Mouse (Mus musculus): ENCODE measurements around the gene Nup85. TPM values are rescaled to one million over a fixed set of nuclear protein-coding genes. Genes with fewer than 3 reads are reported as not detected.

Nup85 gene
- polyA plus RNA-seq, 1 experiment: 34.6 TPM

DNA sequence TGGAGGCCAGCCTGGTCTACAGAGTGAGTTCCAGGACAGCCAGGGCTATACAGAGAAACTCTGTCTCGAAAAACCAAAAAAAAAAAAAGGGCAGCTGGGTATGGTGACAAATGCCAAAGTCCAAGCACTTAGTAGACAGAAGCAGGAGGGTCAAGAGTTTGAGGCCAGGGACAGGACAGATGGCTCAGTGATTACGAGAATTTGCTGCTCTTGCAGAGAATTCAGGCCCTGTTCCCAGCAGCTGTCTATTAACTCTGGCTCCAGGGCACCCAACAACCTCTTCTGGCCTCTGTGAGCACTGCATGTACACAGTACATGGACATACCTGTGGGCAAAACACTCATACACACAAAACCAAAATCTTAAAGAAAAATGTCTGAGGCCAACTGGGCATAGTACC, 53.8 kb downstream of the Nup85 start:
- Histone ChIP-seq H3K27ac (ENCODE audit: insufficient read depth, low read depth, low read length) (no peak overlapping the region), H3K4me3 (ENCODE audit: insufficient read depth, low read length) (no peak overlapping the region), H3K4me1 (ENCODE audit: control insufficient read depth, insufficient read depth, low read length) (peaks cover 15% of the 10 kb centered on the region)
- TF ChIP-seq CTCF (IDR thresholded peaks at IDR 0.05; ENCODE audit: low read depth, low read length): no peak

DNA sequence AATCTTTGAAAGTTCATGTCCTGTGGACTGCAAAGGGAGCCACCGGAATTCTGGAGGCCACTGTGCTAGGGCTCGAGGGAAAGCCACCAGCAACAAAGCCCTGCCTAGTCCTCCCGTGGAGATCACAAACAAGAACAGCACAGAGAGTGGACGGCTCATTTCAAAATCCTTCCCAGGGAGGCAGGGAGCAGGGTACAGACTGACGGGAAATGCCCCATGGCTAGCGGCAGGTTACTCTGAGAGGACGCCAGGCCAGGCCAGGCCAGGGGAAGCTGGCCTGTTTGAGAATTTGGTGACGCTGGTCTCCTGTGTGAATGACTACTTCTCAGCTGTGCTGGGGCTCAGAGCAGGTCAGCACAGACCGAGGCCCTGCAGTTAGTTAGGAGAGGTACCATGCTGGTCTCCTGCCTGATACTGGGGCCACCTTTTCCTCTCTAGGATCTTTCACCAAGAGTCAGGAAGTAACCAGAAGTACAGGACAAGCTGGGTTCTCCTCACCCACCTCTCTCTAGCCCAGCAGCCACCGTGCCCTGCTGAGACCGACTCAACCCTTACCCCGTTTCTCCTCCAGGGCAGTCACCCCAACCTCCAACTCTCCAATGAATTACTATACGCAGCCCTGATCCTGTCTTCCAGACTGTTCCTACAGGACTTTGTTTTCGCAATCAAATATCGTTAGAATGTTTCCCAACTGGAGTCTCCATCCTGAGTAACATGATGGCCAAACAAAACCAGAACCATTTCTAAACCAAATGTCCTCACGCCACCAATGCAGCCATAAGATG, 54.7 kb downstream of the Nup85 start:
- H3K27ac ChIP-seq (ENCODE audit: insufficient read depth, low read depth, low read length): no peak overlapping the region
- H3K4me3 ChIP-seq (ENCODE audit: insufficient read depth, low read length): no peak overlapping the region
- TF ChIP-seq POLR2A (IDR thresholded peaks at IDR 0.05; ENCODE audit: borderline replicate concordance, low read depth, low read length) (no peak), CTCF (IDR thresholded peaks at IDR 0.05; ENCODE audit: low read depth, low read length) (no peak)
- H3K4me1 ChIP-seq (ENCODE audit: control insufficient read depth, insufficient read depth, low read length): peaks cover 8% of the 10 kb centered on the region

DNA sequence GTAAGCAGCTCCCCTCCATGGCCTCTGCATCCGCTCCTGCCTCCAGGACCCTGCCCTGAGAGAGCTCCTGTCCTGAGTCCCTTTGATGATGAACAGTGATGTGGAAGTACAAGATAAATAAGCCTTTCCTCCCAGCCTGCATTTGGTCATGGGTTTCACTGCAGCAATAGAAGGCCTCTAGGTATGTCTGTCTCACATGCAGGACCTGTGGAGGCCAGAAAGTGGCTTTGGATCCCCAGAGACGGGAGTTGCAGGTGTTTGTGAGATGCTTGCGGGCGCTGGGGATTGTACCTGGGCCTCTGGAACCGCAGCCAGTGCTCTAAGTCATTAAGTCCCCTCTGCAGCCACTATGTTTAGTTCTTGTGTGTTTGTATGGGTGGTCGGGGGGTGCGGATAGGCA, 55.7 kb downstream of the Nup85 start:
- TF ChIP-seq POLR2A (IDR thresholded peaks at IDR 0.05; ENCODE audit: borderline replicate concordance, low read depth, low read length) (no peak), CTCF (IDR thresholded peaks at IDR 0.05; ENCODE audit: low read depth, low read length) (no peak)
- no peaks in the 10 kb centered on the region; the same call in 1 of the 2 replicates for H3K4me1 ChIP-seq (ENCODE audit: control insufficient read depth, insufficient read depth, low read length)

GRCm38 (mm10) chr11:115623487-115624070, 59.3 kb downstream of the Nup85 start:
- TF ChIP-seq CTCF (IDR thresholded peaks at IDR 0.05; ENCODE audit: low read depth, low read length) (no peak), POLR2A (IDR thresholded peaks at IDR 0.05; ENCODE audit: borderline replicate concordance, low read depth, low read length) (no peak)
- Histone ChIP-seq H3K4me1 (ENCODE audit: control insufficient read depth, insufficient read depth, low read length) (peaks cover 8% of the 10 kb centered on the region), H3K27ac (ENCODE audit: insufficient read depth, low read depth, low read length) (no peak overlapping the region), H3K4me3 (ENCODE audit: insufficient read depth, low read length) (no peak overlapping the region)

More for the DNA sequence above, 55.7 kb downstream of the Nup85 start:
- Histone ChIP-seq H3K27ac (ENCODE audit: insufficient read depth, low read depth, low read length) (no peak overlapping the region), H3K4me3 (ENCODE audit: insufficient read depth, low read length) (no peak overlapping the region)

- peaks cover 20% of the 10 kb centered on the region for H3K4me1 ChIP-seq (ENCODE audit: control insufficient read depth, insufficient read depth, low read length)
These were observed 61.6 kb downstream of the Nup85 start for GRCm38 (mm10) chr11:115625877-115626276.

DNA sequence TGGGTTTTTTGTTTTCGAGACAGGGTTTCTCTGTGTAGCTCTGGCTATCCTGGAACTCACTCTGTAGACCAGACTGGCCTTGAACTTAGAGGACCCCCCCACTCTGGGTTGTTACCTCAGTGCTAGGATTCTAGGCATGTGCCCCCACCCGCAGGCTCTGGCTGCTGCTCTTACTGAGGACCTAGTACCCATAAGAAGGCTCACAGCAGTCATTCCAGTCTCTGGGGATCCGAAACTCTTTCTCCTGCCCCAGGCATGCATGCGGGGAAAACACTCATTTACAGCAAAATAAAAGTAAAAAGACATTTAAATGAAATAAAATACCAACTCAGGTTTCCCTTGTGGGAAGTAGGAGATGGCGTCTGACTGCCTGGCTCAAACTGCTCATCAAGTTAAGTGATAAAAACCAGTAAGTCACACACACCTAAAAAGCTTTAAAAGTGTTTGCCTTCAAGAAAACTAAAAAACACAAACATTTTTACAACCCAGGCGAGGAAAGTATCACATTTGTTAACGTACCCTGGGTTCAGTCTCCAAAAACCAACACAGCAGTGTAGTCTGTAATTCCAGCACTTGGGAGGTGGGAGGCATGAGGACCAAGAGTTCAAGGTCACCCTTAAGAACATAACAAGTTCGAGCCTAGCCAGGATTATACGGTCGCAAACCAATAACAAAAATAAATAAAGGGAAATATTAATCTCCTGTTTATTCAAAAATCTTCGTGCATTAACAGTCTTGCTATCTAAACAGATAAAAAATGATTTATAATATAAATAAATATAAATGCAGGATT, 62.8 kb downstream of the Nup85 start:
- Histone ChIP-seq H3K27ac (ENCODE audit: insufficient read depth, low read depth, low read length) (no peak overlapping the region), H3K4me3 (ENCODE audit: insufficient read depth, low read length) (peak overlapping the region; percentile 91), H3K4me1 (ENCODE audit: control insufficient read depth, insufficient read depth, low read length) (peaks cover 24% of the 10 kb centered on the region)
- TF ChIP-seq CTCF (IDR thresholded peaks at IDR 0.05; ENCODE audit: low read depth, low read length): no peak
- no peak for TF ChIP-seq POLR2A (IDR thresholded peaks at IDR 0.05; ENCODE audit: borderline replicate concordance, low read depth, low read length)

More at GRCm38 (mm10) chr11:115625877-115626276, 61.6 kb downstream of the Nup85 start:
- no peak overlapping the region for H3K27ac ChIP-seq (ENCODE audit: insufficient read depth, low read depth, low read length)
- no peak for TF ChIP-seq POLR2A (IDR thresholded peaks at IDR 0.05; ENCODE audit: borderline replicate concordance, low read depth, low read length)
- no peak for TF ChIP-seq CTCF (IDR thresholded peaks at IDR 0.05; ENCODE audit: low read depth, low read length)
- no peak overlapping the region for H3K4me3 ChIP-seq (ENCODE audit: insufficient read depth, low read length)

DNA sequence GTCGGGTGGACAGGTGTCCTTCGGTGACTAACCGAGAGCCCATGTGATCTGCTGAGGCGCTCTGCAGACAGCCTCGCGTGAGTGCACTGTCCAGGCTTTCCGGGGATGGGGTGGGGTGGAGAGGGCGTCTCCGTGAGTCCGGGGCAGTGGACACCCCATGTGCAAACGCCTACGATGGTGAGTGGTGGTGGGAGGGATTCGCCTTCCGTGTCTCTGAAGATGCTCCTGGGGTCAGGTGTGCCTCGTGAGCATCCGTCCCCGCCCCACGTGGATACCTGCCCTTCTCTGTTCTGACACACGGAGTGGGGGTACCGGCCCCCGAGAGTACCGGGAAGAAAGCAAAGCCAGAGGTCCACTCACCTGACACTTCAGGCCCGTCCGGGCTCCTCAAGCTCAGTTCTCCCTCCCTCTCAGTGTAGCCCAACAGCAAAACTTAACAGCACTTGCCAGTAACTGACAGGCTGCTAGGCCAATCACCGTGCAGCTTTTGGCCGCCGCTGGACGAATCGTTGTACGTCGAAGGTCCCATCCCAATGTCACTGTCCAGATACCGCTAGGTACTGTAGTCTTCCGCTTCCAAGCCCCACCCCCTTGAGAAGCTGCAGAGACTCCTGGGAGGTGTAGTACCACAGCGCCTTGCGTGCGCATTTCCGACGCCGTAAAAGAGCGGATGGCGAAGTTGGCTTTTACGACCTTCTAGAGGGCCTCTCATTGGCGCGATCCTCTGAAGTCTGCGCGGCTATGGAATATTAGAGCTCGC, 63.7 kb downstream of the Nup85 start, which contains the start of gene Slc25a19:
Slc25a19 (minus strand) TSS at position 591 of the 760 bp plus-strand sequence.
- peak within 1 kb of the TSS; percentile 91 for H3K4me3 ChIP-seq (ENCODE audit: insufficient read depth, low read length)
- H3K4me1 ChIP-seq (ENCODE audit: control insufficient read depth, insufficient read depth, low read length): peaks cover 32% of the 10 kb centered on the region
- TF ChIP-seq POLR2A (IDR thresholded peaks at IDR 0.05; ENCODE audit: borderline replicate concordance, low read depth, low read length) (no peak), CTCF (IDR thresholded peaks at IDR 0.05; ENCODE audit: low read depth, low read length) (no peak)
- peak within 1 kb of the TSS; percentile 63 for H3K27ac ChIP-seq (ENCODE audit: insufficient read depth, low read depth, low read length)

DNA sequence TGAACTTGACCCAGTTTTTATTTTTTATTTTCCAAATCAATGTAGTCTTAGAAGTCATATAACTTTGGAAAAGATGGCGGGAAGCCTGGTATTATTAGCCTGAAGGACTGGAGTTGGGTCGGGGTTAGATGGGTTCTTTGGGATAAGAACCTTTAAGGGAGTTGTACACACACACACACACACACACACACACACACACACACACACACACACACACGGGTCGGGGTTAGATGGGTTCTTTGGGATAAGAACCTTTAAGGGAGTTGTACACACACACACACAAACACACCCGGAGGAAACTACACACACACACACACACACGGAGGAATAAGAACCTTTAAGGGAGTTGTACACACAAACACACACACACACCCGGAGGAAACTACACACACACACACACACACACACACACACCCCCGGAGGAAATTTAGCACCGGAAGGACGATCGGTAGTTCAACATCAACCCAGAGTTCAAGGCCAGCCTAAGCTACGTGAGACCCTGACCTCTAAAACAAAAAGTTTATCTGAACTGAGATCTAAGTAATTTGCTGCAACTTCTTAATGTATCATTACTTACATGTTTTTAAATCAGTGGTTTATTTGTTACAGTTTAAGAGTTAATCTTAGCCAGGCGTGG, 64.3 kb downstream of the Nup85 start:
- Histone ChIP-seq H3K4me3 (ENCODE audit: insufficient read depth, low read length) (peak overlapping the region; percentile 55), H3K4me1 (ENCODE audit: control insufficient read depth, insufficient read depth, low read length) (peaks cover 35% of the 10 kb centered on the region), H3K27ac (ENCODE audit: insufficient read depth, low read depth, low read length) (peak overlapping the region; percentile 63)
- TF ChIP-seq CTCF (IDR thresholded peaks at IDR 0.05; ENCODE audit: low read depth, low read length): no peak
- no peak for TF ChIP-seq POLR2A (IDR thresholded peaks at IDR 0.05; ENCODE audit: borderline replicate concordance, low read depth, low read length)
